Mouse (Mus musculus): Measurements from ENCODE around the gene Hyal2.
A peak's percentile ranks its signal among the peaks of the same experiment; 100 is the strongest.

Gene Hyal2

DNA sequence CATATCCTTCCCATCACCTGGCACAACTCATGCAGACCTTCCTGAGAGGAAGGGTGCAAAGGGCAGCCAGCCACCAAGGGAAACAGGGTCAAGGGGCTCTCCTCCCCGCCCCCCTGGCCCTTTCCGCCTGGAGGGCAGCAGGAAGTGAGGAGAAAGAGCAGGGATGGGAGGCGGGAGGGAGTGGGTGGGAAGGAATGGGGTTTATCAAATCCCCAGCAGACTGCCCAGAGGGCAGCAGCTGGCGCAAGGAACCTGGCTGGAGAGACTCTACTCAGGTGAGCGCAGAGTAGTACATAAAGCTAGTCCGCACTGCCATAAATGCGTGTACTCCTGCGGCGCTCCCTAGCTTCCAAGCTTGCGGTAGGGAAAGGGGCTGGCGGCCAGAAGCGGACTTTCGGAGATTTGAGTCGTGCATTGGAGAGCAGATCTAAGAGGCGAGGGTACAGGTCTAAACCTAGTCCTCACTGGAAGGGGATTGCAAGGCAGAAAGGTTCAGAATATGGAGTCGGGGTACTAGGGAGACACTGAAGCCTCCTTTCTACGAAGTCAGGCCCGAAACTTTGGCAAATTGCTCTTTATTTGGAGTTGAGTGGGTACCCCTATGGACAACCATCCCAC is at the start of gene Hyal2:
Hyal2 (plus strand) TSS at position 244 of the 618 bp plus-strand sequence.
- ATAC-seq (ENCODE audit: insufficient number of reproducible peaks, low FRiP score, low TSS enrichment) = no peak

DNA sequence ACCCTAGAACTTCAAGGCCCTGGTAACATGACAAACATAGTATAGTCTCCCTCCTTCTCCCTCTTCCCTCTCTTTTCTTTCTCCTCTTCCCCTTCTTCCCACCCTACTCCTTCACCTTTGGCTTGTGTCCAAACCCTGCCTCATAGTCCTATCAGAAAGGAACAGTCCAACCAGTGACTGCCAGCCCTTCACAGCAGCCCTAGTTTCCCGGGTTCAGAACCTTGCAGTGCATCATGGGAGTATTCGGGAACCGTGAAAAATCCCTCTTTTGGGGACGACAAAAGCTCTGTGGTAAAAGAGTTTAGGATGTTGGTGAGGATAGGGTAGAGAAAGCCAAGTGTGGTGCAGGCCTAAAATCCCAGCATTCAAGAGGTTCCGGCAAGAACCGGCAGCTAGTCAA is 47.4 kb upstream of the Hyal2 start:
- ATAC-seq (ENCODE audit: insufficient number of reproducible peaks, low FRiP score, low TSS enrichment) = no peak

DNA sequence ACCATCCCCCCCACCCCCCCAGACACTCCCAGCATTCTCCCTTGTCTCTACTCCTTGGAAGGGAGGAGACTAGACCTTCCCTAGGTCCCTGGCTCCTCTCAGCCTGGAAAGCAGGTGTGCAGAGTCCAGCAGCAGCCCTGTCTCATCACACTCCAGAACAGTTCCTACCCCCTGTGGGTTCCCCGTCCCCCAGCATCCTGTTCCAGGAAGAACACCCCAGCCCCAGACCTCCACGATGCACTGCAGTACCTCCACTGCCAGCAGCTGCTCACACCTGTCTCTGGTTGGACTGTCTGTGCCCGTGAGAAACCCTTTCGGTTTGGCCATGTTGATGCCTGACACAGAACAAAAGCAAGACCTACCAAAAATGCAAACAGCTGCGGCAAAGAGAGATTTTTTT is 46.6 kb upstream of the Hyal2 start:
- ATAC-seq (ENCODE audit: insufficient number of reproducible peaks, low FRiP score, low TSS enrichment) = no peak

DNA sequence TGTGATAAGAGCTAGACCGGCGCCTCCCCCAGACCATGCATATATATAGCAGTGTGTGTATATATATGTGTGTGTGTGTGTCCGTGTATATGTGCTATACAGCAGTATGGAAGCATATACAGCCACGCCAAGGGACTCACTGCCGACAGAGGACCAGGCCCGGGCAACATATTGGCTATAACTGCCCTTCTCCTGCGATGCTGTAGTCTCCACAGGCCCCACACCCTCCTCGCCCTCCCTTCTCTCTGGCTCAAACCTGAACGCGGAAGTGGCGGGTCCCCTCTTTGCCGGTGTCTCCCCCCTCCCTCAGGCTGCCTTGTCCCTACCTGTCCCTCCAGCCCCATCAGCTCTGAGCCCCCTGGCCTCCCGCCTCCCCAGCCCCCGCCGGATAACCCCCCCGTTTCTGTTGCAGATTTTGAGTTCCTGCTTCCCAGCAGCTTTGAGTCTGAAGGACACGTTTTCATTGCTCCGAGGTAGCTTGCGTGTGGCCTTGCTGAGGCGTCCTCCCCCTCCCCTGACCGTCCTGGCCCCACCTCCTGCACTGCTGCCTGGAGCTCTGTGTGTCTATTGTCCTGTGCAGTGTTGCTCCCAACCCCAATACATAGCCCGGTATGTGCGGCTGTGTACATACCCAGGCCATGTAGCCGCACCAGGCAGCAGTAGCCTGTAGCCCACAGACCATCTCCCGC is 45.9 kb upstream of the Hyal2 start:
- ATAC-seq (ENCODE audit: insufficient number of reproducible peaks, low FRiP score, low TSS enrichment) = no peak

DNA sequence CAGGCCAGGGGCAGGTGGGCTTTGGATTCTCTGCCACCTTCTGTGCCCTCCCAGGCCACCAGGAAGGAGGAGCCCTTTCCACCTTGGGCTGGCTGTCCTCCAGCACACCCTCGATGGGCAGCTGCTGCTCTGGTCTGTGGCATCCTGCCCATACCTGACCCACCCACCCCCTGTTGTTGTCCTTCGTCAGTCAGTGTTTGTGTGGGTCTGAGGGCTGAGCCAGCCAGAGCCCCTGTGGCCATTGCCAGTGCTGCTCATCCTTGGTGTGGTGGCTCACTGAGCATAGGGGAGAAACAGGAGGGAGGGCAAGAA is 45.4 kb upstream of the Hyal2 start:
- no peak for ATAC-seq (ENCODE audit: insufficient number of reproducible peaks, low FRiP score, low TSS enrichment)

DNA sequence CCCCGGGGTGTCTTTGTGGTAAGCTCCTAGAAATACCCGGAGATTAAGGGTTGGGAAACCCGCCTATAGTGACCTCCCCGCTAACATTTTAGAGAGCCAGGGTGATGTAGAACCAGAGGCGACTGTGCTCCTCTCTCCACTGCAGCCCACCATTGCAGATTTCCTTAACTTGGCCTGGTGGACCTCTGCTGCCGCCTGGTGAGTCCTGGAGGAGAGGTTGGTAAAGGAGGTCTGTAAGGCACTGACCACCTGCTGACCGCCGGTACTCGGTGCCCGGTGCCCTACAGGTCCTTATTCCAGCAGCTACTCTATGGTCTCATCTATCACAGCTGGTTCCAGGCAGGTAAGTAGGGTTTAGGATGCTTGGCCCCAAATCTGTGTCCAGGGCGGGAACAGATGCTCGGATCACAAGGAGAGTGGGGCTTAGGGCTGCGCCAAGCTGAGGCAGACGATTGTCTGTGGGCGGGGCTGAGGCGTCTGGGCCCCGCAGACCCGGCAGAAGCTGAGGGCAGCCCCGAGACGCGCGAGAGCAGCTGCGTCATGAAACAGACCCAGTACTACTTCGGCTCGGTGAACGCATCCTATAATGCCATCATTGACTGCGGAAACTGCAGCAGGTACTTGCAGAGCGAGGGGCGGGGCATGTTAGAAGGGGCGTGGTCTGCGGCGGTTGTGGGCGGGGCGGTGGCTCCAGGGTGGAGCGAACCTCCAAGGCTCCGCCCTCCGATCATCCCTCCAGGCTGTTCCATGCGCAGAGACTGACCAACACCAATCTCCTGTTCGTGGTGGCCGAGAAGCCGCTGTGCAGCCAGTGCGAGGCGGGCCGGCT is 41.3 kb upstream of the Hyal2 start:
- no peak for ATAC-seq (ENCODE audit: insufficient number of reproducible peaks, low FRiP score, low TSS enrichment)

DNA sequence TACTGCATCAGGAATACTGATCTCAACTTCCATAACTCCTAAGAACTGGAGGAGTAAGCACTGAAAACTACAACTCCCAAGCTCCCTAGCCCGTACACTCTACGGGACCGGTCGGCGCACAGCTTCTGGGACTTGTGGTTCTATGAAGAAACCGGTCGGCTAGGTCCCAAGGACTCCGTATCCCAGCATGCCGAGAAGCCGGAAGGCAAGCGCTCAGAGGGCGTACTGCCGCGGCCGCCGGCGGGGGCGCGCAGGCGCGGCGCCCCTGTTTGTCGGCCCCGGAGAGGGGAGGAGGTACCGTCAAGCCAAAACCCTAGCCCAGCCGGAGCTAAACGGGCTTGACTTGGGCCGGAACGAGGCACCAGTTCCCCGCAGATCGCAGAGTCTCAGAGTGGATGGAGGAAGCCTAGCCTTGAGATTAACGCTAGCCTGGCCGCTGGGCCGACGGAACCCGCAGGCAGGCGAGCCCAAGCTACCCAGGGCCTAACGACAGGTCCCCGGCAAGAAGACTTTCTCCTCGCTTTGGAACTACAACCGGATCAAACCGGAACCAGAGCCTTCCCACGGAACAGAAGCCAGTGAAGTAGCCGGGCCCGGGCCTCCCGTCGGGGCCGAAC is 33.8 kb upstream of the Hyal2 start, which contains the start of gene Tmem115:
Tmem115 (plus strand) TSS at position 155 of the 617 bp plus-strand sequence.
- ATAC-seq (ENCODE audit: insufficient number of reproducible peaks, low FRiP score, low TSS enrichment) = peak; percentile 96

DNA sequence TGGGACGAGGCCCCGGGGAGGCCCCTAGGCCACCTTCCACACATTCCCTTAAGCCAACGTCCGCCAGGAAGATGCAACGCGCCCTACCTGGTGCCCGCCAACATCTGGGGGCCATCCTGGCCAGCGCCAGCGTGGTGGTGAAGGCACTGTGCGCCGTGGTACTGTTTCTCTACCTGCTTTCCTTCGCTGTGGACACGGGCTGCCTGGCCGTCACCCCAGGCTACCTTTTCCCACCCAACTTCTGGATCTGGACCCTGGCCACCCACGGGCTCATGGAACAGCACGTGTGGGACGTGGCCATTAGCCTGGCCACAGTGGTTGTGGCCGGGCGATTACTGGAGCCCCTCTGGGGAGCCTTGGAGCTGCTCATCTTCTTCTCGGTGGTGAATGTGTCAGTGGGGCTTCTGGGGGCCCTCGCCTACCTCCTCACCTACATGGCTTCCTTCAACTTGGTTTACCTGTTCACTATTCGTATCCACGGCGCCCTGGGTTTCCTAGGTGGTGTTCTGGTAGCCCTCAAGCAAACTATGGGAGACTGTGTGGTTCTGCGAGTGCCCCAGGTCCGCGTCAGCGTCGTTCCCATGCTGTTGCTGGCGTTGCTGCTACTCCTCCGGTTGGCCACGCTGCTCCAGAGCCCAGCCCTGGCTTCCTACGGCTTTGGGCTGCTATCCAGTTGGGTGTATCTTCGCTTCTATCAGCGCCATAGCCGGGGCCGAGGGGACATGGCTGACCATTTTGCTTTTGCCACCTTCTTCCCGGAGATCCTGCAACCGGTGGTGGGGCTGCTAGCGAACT is 33.1 kb upstream of the Hyal2 start:
- no peak; the same call in 1 of the 2 replicates for ATAC-seq (ENCODE audit: insufficient number of reproducible peaks, low FRiP score, low TSS enrichment)

DNA sequence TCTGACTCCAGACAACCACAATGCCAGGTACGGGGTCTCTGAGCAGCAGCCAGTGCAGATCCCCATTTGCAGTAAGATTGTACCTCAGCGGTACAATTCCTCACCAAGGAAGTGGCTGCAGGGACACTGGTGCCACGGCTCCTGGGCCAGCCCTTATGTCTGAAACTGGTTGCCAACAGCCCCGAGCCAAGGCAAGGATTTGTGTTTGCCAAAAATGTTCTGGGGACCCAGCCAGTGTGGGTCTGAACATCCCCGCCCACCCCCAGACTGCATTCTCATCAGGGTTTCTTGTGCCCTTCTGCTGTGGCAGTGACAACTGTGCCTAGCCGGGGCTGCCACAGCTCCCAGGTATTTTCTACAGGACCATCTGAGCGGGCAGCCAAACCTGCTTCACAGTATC is 29.5 kb upstream of the Hyal2 start:
- no peak for ATAC-seq (ENCODE audit: insufficient number of reproducible peaks, low FRiP score, low TSS enrichment)

DNA sequence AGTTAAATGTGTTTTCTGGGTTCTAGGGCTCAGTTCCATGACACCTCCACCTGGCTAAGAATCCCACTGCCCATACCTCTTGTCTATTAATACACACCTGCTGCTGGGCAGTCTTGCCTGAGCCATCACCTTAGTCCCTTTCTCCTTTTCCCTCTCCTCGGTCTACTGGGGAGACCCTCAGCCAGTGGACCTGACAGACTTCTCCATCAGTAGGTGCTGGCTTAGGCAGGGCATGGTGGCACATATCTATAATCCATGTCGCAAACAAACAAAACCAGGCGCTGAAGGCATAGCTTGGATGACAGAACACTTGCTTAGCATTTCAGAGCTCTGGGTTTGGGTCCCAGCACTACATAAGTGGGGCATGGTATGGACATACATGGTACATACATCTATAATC is 29.0 kb upstream of the Hyal2 start:
- ATAC-seq (ENCODE audit: insufficient number of reproducible peaks, low FRiP score, low TSS enrichment) = no peak

DNA sequence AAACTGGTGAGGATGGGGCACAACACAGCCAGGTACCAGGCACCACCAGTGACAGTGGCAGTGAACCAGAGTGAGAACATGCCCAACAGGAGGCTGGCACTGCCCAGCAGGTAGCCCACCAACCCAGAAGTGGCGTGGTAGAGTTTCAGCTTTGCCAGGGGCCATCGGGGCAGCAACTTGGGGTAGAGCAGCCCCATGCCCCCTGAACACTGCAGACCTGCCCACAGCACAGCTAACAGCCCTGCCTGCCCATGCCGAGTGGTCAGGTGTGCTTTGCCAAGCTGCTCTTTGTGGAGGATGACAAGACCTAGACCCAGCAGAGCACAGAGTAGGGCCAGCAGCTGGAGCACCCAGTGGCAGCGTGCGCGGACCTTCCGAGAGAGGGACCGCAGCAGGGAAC is 27.8 kb upstream of the Hyal2 start:
- ATAC-seq (ENCODE audit: insufficient number of reproducible peaks, low FRiP score, low TSS enrichment) = no peak

DNA sequence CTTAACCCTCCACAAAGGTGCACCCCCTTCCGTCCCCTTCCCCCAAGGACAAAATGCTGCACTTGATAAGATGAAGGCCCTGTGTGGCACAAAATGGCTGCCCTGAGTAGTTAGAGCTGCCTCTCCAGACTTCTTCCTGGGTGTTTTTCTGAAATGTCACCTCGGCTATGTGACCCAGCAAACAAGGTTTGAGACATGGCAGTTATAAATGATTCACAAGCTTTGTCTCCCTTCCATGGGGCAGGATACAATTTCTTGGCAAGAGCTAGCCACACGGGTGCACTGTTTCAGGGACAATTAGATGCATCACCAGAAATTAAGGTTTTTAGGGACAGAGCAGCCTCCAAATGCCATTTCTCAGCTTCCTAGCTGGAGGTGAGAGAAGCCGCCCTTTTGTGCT is 27.3 kb upstream of the Hyal2 start:
- ATAC-seq (ENCODE audit: insufficient number of reproducible peaks, low FRiP score, low TSS enrichment) = no peak

DNA sequence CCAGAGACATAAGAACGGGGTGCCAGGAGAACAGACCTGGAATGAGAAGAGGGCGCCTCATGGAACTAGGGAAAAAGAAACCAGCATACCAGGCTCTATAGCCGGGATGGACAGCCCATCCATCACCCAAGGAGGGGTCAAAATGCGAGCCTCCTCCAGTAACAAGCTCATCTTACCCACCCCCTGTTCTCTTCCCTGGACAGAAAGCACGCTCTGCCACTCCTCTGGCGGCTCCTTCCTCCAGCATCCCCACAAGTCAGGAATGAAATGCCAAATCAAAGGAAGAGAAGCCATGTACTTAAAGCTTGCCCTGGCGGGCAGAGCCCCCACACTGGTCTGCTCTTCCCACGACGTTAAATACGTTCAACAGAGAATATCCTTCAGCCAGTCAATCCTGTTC is 26.7 kb upstream of the Hyal2 start:
- ATAC-seq (ENCODE audit: insufficient number of reproducible peaks, low FRiP score, low TSS enrichment) = no peak

DNA sequence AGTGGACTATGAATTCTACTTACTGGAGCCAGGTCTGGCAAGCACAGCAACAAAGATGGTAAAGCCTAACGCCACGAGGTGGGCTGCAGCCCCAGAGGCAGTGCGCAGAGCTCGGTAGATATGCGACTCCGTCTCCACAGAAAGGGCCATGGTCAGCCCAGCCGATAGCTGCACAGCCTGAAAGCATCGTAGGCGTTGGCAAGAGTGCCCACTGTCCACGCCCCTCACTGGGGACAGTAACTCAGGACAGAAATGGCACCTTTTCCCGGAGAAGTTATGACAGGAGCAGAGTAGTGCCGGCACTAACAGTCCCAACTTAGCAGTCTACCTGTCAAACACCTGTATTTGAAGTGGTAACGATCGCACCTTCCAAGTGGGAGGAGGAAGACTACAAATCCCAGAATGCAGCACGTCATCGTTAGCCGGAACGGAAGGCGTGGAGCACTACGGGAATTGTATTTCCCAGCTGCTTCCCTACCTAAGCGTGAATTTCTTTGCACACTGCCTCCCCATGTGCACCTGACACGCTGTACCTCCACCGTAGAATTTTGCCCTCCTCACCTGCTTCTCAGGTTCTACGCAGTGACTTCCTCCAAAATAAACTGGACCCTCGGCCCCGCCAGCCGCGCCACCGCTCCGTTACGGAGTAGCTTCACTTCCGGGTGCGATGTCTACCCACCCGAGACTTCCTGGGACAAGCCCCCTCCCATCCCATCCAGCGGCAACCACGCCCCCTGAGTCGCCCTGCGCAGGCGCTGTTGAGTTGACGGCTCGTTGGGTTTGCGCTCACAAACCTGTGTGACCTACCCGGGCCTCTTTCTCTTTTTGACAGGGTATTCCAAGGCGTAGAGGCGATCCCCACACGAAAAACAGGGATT is 26.0 kb upstream of the Hyal2 start, which contains the start of the genes Cyb561d2 and Nprl2:
Cyb561d2 (minus strand) TSS at position 720 of the 878 bp plus-strand sequence.
Nprl2 (plus strand) TSS at position 753 of the 878 bp plus-strand sequence.
- peak; percentile 79 for ATAC-seq (ENCODE audit: insufficient number of reproducible peaks, low FRiP score, low TSS enrichment)

DNA sequence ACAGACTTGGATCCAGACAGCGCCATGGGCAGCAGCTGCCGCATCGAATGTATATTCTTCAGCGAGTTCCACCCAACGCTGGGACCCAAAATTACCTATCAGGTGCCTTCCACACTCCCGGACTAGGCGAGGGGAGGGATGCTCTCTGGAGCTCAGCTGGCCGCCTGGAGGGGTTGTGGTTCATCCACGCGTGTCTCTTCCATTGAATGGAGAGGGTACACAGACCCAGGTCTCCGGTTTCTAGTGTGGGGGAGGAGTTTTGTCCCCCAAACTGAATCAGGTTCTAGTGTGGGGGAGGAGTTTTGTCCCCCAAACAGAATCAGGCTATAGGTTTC is 25.4 kb upstream of the Hyal2 start:
- ATAC-seq (ENCODE audit: insufficient number of reproducible peaks, low FRiP score, low TSS enrichment) = no peak

DNA sequence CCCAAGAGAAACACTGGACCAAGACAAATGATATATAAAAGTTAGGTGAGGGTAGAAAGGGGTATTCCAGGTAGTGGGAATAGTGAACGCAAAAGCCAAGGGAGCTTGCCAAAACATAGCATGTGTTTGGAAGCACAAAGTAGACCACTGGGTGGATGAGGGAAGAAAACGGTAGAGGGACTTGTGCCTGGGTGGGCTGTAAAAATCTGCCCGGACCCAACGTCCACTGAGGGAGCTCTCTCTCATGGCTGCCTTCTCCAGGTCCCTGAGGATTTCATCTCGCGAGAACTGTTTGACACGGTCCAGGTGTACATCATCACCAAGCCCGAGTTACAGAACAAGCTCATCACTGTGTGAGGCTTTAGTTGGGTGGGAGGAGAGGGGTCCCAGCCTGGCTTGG is 25.0 kb upstream of the Hyal2 start:
- ATAC-seq (ENCODE audit: insufficient number of reproducible peaks, low FRiP score, low TSS enrichment) = no peak

DNA sequence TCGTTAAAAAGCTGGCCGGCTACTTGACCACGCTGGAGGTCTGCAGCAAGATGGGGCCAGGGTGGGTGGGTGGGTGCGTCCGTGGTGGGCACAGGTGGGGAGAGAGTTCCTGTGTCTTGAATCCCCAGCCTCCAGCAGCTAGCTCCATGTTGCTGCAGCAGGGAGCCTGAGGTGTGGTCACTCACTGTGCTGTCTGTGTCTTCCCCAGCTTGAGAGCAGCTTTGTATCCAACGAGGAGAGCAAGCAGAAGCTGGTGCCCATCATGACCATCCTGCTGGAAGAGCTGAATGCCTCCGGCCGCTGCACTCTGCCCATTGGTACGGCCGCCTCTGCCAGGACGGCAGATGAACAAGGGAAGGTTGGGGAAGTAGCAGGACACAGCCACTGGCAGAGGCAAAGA is 24.4 kb upstream of the Hyal2 start:
- no peak for ATAC-seq (ENCODE audit: insufficient number of reproducible peaks, low FRiP score, low TSS enrichment)

DNA sequence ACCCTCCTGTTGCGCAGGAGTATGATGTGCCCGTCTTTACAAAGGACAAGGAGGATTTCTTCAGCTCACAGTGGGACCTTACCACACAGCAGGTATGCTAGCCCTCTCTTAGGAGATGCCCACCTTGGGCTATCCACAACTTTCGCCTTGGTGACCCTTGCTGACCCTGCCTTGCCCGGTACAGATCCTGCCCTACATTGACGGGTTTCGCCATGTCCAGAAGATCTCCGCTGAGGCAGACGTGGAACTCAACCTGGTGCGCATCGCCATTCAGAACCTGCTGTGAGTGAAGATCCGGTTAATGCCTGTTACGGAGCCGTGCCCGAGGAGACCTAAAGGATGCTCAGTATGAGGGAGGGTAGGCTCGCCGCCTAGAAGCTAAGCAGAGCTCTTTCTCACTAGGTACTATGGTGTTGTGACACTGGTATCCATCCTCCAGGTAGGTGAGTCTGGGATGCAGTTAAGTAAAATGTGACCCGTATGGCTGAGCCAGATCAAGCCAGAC is 23.5 kb upstream of the Hyal2 start:
- ATAC-seq (ENCODE audit: insufficient number of reproducible peaks, low FRiP score, low TSS enrichment) = no peak

DNA sequence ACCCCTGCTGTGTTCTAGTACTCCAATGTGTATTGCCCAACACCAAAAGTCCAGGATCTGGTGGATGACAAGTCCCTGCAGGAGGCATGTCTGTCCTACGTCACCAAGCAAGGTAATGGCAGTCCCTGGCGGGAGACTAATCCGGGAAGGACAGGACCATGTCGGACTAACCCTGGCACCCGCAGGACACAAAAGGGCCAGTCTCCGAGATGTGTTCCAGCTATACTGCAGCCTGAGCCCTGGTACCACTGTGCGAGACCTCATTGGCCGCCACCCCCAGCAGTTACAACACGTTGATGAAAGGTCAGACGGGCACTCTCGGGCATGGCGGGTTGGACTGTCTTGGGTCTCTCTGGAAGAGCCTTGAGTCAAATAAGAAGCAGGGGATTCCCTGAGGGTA is 23.0 kb upstream of the Hyal2 start:
- ATAC-seq (ENCODE audit: insufficient number of reproducible peaks, low FRiP score, low TSS enrichment) = no peak
